Mouse (Mus musculus): ENCODE measurements around the gene Abraxas2.

Abraxas2 gene

DNA sequence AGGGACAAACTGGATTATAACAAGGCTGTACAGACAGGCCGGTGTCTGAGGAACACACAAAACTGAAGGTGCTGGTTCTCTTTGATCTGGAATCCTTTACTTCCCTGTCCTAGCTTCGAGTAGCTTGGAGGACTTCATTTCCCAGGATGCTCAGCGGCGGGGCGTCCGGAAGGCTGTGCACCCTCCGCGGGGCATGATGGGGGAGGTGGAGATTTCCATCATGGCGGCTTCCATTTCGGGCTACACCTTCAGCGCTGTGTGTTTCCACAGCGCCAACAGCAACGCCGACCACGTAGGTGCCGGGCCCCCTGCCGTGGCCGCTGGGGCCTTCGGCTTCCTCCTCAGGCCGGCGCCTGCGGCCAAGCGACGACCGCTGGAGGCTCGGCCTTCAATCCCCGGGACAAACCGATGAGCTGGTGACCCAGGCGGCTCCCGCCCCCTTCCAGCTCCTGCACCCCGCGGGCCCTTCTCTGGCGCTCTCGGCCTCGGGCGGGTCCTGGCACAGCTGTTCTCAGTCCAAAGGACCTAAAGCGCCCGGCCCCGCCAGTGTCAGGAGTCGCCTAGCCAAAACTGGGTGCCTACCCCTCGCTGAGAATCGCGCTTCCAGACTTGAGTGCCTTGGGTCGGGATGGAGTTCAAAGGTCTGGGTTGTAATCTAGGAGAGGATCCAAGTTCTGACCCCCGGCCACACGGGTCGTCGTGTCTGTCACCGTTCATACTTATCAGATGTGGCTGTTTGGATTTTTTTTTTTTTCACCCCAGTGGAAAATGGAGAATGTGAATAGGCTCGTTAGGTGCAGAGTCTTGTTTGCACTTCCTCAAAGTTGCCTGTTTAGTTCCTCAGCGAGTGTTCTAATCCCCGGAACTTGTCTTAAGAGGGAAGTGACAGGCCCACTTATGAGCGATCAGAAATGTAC is at the start of gene Abraxas2:
Gene Abraxas2 (plus strand): TSS at position 184 of the 917 bp plus-strand sequence.
- DNase-seq (ENCODE audit: extremely low read depth, low read depth, low spot score): peak; percentile 47

DNA sequence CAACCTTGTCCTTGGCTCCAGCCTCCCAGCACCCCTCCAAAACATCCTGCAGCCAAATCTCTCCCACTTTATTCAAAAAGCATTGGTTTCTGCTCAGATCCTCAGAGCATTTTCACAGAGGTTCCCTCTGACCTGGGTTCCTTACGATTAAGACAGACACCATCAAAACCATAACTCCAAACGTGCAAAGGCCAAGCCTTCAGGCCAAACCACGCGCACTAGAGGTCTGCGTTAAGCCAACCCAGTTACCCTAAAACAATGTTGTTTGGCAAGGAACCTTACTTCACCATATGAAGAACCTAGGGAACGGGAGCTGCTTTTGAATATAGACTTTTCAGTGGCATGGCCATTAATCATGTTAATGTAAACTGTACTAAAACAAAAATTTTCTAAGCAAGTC is 49.3 kb upstream of the Abraxas2 start:
- DNase-seq (ENCODE audit: extremely low read depth, low read depth, low spot score): no peak

DNA sequence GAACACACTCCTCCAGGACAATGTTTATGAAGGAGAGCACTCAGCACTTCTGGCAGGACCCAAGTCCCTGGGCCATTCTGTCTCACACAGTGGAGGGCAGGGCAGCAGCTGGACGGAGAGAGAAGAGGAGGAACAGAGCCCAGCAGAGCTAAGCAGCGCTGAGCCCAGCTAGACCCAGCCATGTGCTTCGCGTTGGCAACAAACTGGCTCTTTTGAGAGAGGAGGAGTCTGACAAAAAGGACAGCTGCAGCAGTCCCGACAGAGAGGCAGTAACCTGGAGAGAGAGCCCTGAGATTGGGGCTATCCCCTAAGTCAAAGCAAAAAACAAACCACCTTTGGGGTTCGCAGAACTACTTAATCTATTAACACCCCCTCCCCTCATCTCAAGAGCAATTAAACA is 48.7 kb upstream of the Abraxas2 start:
- DNase-seq (ENCODE audit: extremely low read depth, low read depth, low spot score): no peak

DNA sequence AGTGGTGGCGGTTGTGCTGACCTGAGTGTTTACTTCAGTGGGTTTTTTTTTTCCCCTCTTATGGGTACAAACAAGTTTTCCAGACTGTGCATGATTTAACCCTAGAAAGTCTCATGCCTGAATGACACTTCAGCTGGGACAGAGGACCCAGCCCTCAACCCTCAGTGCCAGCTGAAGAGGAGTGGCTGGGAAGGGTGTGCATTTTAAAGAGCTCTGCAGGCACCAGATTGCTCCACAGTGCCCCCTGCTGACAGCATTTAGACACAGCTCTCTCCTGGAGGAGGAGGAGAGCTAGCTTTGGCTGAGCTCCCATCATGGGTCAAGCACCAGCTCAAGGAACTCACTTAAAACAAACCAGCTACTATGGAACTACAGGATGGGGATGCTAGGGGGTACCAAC is 48.1 kb upstream of the Abraxas2 start:
- DNase-seq (ENCODE audit: extremely low read depth, low read depth, low spot score): no peak

DNA sequence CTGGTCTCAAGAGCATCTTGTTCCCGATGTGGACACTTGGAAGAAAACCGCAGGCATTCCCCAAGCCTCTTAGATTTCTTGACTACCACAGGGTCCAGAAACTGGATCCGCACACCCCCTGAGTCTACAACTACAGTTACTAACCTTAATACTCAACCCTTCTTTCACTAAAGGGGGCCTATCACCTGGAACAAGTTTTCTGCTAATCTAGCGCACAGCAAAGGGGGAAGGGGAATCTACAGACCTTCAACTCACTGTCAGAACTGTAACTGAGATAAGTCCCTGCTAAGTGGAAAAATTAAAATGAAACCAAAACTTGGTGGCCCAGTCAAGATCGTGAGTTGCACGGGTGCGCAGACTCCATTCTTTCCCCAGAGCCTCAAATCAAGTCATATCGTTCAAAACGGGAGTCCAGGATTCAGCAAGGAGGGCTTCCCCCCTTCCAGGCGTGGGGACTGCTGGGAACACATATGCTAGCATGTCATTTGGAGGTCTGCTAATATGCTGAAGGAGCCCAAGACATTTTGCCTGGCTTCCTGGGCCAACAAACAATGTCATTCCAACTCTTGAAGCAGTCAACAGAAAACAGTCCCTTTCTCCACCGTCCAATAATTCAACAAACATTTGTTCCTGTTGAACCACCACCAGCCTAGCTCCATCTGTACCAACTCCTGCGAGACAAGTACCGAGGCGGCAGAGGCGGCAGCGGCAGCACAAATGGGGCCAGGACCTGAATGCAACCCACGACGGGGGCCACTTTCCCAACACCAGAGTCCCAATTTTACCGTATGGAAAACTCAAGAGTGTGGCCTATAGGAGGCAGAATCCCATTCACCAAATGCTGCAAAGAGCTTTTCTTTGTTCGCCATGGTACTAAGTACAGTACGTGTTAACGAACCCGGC is 47.1 kb upstream of the Abraxas2 start:
- no peak for DNase-seq (ENCODE audit: extremely low read depth, low read depth, low spot score)

DNA sequence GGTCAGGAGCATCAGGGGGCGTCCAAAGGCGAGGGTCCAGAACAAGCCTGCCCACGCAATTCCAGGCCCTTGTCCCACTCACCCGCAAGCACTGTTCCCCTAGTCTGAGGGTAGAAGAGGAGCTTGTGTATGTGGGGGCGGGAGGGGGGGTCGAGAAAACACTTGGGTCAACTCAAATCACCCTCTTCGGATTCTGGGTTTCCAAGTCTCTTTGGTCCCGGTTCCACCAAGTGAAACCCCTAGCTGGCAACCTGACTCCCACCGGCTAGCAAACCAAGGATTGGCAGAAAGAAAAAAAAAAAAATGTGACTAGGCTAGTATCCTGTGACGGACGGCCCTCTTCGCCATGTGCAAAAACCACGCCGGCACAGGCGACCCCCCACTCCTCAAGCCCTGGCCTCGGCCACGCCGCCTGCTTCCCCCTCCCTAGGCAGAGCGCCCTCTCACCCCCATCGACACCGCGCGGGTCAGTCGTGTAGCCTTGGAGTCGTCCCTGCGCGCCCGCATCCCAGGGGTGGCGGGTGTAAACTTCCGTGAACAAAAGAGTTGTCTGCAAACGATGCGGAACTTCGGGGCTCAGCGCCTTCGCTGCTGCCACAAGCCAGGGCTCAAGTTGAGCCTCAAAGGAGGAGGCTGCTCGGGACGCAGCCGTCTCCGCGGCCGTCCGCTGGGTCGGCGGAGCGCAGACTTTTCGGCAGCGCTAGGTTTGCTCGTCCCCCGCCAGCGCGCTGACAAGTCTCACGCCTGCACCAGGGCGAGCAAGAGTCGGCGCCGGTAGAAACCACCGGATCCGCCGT is 46.2 kb upstream of the Abraxas2 start:
- no peak for DNase-seq (ENCODE audit: extremely low read depth, low read depth, low spot score)

DNA sequence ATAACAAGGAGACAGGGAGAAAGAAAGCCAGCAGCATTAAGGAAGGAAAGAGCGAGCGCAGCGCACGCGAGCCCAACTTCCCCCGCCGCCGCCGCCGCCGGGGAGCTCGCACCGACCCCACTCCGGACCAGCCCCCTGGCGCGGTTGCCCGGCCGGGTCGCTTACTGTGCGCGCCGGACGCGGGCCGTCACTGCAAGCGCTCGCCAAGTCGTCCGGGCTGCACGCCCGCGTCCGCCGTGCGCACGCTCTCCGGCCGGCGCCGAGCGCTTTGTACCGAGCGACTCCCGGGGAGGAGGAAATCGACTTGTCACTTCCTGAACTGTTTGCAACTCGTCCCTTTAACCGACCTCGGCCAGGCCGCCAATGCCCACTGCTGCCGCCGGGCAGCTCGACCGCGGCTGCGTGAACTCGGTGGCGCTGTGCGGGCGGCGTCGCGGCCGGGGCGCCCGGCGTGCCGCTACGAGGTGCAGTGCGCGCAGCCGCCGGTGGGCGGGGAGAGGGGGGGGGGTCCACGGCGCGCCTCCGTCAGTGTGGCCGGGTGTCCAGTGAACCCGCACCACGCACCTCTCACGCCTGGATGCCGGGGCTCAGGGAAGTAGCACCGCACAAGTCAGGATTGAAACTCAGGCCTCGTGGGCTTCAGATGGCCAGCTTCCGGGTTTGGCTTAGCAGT is 45.5 kb upstream of the Abraxas2 start, which contains the start of gene Fam53b:
Gene Fam53b (minus strand): TSS at position 471 of the 673 bp plus-strand sequence.
- no peak for DNase-seq (ENCODE audit: extremely low read depth, low read depth, low spot score)

DNA sequence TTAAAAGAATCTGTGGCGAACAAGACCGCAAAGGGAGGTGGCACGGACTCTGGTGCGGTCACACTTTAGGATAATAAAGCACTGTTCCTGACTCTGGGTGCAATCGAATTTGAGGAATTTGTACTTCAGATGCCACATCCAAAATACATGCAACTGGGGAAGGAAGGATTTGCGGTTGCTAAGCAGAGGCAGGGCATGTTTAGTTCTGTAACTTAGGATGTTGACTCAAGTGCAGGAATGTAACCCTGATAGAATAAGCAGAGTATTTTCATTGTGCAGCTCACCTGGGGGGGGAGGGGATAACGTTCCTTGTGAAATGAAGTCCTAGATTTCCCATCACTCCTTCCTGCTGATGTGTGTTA is 45.0 kb upstream of the Abraxas2 start:
- no peak for DNase-seq (ENCODE audit: extremely low read depth, low read depth, low spot score)

DNA sequence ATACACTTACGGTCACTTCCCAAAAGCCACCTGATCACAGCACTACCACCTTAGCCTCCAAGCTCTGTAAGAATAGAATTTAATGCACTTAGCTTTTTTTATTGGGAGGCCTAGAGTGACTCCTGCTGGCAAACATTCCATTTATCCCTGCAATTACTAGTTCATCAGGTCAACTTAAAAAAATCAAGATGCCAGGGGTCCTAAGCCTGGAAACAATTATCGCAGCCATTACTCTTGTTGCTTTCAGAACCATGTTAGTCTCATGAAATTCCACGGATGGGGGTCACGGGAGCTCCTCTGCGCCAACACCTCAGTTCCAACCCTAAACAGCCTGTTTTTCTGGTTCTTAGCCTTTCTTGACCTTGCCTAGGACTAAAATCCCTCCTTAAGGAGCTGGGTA is 43.9 kb upstream of the Abraxas2 start:
- DNase-seq (ENCODE audit: extremely low read depth, low read depth, low spot score): no peak

DNA sequence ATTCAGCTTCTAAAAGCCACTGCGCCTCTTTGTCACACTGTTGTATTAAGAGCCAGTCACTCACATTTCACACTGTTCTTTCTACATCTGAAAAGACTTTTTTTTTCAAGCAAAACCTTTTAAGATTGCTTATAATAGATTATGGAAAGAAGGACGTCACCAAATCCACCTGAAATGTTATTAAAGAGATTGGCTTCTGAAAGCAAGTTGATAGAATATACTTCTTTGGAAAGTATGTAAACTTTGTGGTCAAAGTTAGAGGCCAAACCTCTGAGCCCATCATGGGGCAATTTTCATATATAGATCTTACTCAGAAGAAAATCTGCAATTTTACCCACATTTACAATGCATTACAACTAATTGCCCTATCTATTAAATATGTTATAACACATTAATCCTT is 42.5 kb upstream of the Abraxas2 start:
- DNase-seq (ENCODE audit: extremely low read depth, low read depth, low spot score): no peak

DNA sequence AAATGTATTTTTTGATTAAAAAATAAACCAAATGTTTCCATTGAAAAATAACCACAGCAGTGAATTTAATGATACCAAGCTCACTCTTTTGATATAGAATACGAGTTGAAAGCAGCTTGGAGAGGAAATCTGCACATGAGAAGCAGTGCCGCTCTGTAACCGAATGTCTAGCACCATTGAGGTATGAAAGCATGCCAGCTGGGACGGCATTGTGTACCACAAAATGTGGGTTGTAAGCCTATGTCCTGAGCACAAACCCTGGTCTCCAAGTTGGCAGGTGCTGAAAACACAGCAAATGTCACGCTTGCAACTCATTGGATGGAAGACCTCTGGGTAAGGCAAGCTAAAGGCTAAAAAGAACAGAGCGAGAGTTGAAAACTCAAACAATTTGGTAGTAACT is 42.0 kb upstream of the Abraxas2 start:
- no peak for DNase-seq (ENCODE audit: extremely low read depth, low read depth, low spot score)

DNA sequence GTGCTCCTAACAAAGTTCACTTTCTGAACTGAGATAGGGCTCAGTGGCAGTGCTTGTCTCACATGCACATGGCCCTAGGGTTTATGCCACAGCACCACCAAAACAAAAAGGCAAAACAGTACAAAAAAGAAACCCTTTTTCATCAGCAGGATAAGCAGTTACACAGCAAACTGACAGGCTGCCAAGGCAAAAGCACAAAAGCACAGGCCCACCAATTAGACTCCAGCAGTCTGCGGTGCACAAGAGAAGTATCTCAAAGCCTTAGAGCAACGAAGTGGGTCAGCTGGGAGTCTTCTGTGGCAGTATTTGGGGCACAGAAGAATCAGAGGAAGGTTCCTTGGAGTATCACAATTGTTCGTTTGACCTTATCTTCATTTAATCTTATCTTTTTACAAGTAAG is 38.3 kb upstream of the Abraxas2 start:
- no peak for DNase-seq (ENCODE audit: extremely low read depth, low read depth, low spot score)

DNA sequence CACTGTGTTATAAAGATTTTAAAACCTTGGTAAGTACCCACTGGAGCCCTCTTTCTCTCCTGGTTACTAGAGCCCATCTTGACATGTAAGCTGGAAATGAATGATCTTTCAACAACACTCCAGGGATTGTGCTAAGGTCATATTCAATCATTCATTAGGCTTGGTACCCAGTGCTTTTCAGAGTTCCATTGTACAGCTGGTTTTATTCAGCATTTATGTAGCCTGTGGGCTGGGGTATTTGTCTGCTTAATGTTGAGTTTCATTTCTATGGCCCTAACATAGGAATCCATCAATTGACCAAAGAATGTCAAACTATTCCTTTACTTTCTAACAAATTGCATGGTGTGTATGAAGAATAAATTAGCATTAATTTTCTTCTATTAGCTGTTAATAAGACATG is 35.2 kb upstream of the Abraxas2 start:
- DNase-seq (ENCODE audit: extremely low read depth, low read depth, low spot score): no peak

DNA sequence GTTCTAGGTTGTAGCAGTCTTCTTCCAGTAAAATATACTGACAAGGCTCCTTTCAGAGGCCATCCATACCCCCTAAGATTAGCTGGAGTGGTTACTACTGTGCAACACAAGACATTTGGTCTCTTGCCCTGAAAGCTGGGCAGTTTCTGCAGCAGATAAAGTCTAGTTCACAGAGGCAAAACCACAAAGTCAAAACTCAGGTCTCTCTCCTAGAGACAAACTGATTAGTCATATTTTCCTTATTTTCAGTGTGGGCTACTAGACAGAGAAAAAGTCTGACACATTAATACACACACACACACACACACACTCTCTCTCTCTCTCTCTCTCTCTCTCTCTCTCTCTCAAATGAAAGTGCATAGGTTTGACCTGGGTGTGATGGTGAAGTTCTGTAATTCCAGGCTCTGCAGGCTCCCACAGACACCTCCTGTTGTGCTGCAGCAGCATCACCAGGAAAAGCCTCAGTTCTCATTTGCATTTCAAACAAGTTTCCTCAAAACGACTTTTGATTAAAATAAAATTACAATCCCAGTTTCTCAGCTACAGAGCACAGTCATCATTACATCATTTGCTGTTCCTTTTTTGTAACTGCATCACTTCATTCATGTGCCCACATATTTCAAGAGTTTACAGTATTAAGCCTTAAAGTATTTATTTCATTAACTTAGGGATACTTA is 34.5 kb upstream of the Abraxas2 start:
- DNase-seq (ENCODE audit: extremely low read depth, low read depth, low spot score): no peak

DNA sequence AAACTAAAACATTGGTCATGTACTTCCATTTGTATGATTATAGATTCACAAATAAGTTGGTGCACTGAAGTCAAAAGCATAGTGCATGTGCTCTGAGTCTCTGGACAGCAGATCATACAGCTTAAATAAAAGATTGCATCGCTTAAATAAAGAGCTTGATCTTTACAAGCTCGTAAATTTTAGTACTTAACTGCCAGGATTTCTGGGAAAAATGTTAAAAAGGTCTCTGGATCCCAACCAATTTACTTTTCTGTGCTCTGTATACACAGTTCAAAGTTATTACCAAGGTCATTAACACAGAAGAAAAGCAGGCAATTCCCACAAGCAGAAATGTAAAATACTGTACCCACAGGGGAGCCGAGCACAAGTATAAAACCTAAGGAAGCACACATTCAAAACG is 28.1 kb upstream of the Abraxas2 start:
- DNase-seq (ENCODE audit: extremely low read depth, low read depth, low spot score): no peak

DNA sequence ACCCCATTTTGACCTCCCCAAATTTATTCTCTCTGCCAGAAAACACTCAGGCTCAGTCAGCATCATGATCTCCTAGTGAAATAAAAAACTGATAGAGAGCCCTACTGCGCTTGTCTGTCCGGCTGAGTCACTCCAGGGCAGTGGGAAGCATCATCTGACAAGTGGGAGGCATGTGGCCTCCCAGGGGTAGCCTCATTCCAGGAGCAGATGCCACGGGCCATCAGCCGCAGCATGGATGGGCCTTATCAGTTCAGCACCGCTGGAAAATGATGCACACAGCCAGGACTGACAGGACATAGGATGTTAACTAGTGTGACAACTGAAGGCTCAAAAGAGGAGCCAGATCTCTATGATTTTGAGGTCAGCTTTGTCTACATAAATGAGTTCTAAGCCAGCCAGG is 17.7 kb upstream of the Abraxas2 start:
- DNase-seq (ENCODE audit: extremely low read depth, low read depth, low spot score): no peak

DNA sequence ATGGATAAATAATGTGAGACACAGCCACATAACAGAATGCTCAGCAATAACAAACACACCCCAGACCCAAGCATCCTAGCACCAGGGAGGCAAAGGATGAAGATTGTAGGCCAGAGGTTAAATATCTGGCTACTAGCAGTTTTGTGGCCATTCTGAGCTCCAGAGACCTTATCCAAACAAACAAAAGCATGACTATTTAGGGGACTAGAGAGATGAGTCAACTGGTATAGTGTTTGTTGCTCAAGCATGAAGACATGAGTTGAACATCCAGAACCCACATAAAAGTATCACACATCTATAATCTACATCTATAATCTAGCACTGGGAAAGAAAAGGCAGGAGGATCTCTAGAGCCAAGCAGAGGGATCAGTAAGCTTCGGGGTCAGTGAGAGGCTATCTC is 16.6 kb upstream of the Abraxas2 start:
- no peak for DNase-seq (ENCODE audit: extremely low read depth, low read depth, low spot score)

DNA sequence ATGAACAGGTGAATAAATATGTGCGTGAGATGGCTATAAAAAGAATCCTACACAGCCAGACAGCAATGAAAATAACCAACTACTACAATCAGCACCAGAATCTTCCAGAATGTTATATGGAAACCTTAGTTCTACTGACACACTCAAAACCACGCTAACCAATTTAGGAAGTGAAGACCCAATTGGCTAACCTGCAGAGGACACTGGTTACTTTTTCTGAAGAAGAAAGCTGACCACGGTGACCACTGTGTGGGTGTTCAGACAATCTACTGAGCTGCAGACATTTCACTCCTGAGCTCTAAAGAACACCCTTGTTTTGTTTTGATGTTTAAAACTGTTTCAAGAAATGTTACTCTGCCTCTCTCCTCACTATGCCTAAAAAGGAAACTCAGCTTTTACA is 15.9 kb upstream of the Abraxas2 start:
- DNase-seq (ENCODE audit: extremely low read depth, low read depth, low spot score): no peak

DNA sequence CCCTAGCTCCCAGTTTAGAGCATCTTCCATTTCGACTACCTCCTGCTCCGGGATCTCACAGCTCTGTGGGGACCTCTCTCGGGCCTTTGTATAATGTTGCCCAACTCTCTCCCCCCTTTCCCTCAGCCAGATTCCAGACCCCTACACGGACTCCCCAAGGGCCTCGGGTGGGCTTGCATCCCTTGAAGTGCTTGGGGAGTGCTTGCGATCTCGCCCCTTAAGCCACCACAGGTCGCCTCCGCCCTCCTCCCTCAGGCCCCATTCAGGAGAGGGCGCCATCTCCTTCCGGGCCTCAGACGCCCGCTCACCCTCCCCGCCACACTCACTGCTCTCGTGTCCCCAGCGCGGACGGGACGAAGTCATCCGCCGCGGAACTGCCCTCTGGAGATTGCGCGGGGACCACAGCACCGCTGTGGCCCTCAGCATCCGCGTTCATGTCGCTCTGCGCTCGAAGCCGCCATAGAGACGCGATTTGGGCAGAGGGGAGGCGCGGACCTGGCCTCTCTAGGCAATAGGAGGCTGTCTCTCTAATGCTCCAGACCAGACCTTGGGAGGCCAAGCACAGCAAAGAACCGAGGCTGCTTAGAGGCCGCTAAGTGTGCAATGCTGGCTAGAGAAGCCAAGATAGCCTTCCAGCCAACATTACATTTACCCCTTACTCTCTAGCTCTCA is 6.7 kb upstream of the Abraxas2 start, which contains the start of gene Eef1akmt2:
Gene Eef1akmt2 (minus strand): TSS at position 501 of the 672 bp plus-strand sequence.
- DNase-seq (ENCODE audit: extremely low read depth, low read depth, low spot score): no peak

All from fat pad, adult 2 months (tissue).